Mouse (Mus musculus): ENCODE results near the gene Gm3646. TPM values are rescaled to one million over a fixed set of nuclear protein-coding genes. Genes with fewer than 3 reads are reported as not detected.

The Gm3646 gene
- not detected for total RNA-seq (2021)

- no peak for DNase-seq
These were observed at the start of gene Gm3646 for GRCm38 (mm10) chr1:39805243-39805979. TSS of gene Gm3646 (minus strand) at chr1:39805332.

- no peak for DNase-seq
These were observed 41.9 kb upstream of the Gm3646 start for GRCm38 (mm10) chr1:39847066-39847465.

- no peak for DNase-seq
These were observed 41.0 kb upstream of the Gm3646 start for GRCm38 (mm10) chr1:39846031-39846550.

DNA sequence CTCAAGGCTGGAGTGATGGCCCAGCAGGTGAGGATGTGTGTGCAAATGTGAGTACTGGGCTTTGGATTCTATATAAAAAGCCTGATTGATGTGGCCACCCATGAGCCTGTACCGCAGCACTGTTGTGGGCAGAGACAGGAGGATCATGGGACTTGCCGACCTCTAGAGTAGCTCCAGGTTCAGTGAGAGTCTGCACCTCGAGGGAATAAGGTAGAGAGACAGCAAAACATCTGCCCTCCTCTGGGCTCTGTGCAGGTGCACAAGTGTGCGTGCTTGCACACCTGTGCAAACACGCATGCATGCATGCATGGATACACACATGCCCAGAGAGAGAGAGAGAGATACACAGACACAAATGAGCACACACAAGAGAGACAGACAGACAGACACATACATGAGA, 38.2 kb upstream of the Gm3646 start:
- DNase-seq, result no peak

DNA sequence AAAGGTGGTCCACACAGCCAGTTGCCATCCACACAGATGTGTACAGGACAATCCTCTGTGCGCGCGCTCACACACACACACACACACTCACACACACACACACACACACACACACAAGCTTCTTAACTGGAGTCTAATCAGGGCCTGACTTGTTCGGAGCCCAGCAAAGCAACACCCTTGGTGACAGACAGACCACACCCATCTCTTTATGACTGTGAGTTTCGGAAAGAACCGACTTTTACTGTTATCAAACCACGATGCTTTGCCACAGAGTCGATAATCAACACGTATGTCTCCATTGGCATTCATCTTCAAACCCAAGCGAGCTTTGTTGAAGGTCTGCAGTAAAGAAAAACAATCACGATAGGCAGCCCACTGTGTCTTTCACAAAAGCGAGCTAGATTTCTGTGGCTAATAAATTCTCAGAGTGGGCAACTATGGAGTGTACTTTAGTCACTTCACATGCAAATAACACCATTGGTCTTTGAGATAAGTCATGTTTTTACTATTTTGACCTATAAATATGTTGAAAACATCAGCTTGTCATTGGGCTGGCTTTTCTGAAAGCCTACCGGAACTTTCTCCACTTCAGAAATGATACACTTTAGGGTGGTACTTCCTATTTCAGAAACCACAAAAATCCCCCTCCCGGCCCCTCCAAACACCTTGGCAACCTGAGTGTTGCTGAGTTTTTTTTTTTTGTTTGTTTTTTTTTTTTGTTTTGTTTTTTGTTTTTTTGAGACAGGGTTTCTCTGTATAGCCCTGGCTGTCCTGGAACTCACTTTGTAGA, 37.3 kb upstream of the Gm3646 start:
- no peak for DNase-seq

GRCm38 (mm10) chr1:39840856-39841255, 35.7 kb upstream of the Gm3646 start:
- no peak for DNase-seq

DNA sequence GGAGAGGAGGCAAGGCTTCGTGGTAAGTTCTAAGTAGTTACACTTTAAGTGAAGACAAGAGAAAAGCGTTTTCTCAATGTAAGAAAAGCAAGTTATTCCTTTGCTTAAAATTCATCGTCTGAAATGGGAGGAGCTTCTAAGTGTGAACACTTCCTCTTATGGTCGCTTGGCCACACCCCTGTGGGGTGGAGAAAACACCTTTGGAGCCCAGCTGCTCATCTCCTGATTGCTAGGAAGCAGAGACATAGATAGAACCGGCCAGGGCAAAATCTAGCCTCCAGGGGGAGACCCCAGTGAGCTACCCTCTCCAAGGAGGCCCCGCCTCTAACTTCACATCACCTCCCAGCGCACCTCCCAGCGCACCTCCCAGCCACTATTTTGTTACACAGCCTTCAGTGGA, 34.7 kb upstream of the Gm3646 start:
- DNase-seq, result no peak

- no peak for DNase-seq
These were observed 34.1 kb upstream of the Gm3646 start for GRCm38 (mm10) chr1:39839217-39839616.

- peak in 1 of 2 experiments; percentile 23 for DNase-seq
These were observed 33.5 kb upstream of the Gm3646 start for GRCm38 (mm10) chr1:39838487-39839169.

GRCm38 (mm10) chr1:39831594-39832039, 26.5 kb upstream of the Gm3646 start:
- no peak for DNase-seq

- DNase-seq, result no peak
These were observed 25.9 kb upstream of the Gm3646 start for GRCm38 (mm10) chr1:39830786-39831593.

GRCm38 (mm10) chr1:39824902-39825301, 19.8 kb upstream of the Gm3646 start:
- no peak for DNase-seq

DNA sequence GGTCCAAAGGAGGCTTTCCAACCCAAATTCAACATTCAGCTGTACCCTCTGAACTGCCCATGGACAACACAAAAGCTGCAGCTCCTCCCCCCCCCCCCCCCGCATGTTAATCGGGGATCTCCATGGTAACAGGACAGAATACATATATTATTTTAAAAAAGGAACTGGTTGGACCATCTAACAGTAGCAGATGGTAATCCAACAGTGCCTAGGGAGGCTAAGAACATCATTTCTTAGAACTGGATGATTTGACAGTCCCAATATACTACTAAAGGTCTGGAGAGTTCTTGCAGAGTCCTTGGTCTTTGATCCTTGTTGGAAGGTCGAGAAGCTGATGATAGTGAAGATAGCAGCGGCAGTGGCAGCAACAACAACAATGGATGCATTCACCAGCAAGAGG, 19.1 kb upstream of the Gm3646 start:
- DNase-seq, result no peak

DNA sequence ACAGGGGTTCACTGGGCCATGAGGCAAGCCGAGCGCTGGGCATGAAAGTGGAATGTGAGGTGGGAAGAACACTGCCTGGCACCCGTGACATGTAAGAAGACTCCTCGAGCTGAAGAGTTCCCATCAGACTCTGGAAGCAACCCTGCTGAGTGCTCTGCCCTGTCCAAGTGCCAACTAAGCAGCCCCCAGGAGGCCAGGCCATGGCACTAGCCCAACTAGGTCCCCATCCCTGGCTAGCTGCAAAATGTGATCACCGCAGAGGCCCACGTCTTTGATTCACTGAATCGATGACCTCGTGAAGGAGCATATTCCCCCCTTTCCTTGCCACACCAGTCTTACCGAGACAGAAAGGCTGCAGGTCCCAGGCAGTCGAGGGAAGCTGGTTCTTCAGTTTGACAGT, 14.5 kb upstream of the Gm3646 start:
- DNase-seq, result no peak

- DNase-seq, result no peak
These were observed 10.6 kb upstream of the Gm3646 start for GRCm38 (mm10) chr1:39815766-39816165.

GRCm38 (mm10) chr1:39813067-39813466, 7.9 kb upstream of the Gm3646 start:
- no peak for DNase-seq

DNA sequence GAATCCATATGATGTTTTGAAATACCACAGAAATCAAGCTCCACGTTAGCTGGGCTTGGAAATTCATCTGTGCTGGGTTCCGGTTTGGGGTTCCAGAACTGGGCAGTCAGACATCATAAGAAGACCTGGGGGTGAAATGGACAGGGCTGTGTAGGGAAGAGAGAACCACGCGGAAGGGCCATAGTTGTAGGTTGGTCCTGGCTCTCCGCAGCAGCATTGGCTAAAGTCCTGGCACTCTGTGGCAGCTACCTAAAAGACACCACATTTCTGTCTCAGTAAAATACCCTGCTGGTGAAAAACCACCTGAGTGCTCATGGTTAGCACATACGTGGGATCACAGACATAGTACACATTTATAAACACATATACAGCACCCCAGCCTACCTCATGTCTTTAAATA, 343 bp downstream of the Gm3646 start:
- DNase-seq, result no peak

- no peak for DNase-seq
These were observed 2.2 kb downstream of the Gm3646 start for GRCm38 (mm10) chr1:39802946-39803345.

DNA sequence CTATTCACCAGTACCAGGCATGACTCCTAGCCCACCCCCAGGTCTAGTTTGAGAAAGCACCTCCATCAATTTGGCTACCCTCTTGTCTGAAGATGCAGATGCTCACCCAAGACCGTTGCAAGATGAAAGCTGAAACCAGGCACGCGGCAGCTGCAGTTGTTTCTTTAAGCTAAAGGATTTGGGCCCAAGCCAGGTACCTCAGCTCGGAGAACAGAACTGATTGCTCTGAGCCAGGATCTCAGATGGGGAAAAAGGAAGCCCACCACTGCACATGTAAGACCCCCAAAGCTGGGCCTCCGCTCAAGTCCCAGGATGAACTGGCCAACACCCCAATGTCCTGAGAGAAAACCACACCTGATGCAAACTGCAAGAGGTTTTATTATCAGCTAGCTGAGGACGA, 7.6 kb downstream of the Gm3646 start:
- DNase-seq, result no peak

- no peak for DNase-seq
These were observed 8.4 kb downstream of the Gm3646 start for GRCm38 (mm10) chr1:39796765-39797164.

- DNase-seq, result no peak
These were observed 20.5 kb downstream of the Gm3646 start for GRCm38 (mm10) chr1:39784632-39785031.

DNA sequence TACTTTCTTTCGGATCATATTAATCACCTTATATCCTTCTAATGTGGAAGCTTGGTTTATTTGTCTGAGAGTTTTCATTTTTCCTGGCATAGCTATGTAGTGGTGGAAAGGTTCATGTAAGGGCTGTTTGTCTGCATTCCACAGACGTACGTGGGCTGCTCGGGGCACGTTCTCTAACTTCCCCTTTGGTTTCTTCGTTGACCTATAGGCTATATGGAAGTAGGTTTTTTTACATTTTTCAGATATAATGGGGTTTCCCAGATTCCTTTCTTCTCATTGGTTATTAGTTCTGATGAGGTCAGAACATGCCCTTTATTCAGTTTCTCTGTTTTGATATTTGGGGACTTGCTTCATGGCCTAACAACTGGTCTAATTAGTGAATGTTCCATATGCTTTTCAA, 23.3 kb downstream of the Gm3646 start:
- no peak for DNase-seq
